Mouse (Mus musculus) hindbrain, embryonic 14.5 days (tissue): ENCODE data around the gene Kctd19. TPM values are rescaled to one million over a fixed set of nuclear protein-coding genes. Genes with fewer than 3 reads are reported as not detected.

Experiments
- ATAC-seq: fragments of 200-750 bp; cut with Nextera tagmentation; 2 replicates; pipeline ENCODE4 v1.8.0; 2017; ENCODE audit warnings: moderate number of reproducible peaks, mild to moderate bottlenecking, moderate TSS enrichment, moderate library complexity; ENCODE audit not compliant: low FRiP score
- DNase-seq: peaks from one replicate; pipeline ENCODE4 v3.0.0-alpha.2; 2015; ENCODE audit warnings: low spot score
- H3K27ac ChIP-seq: fragments of 300-500 bp; sonication (generic); 2 replicates; pipeline ENCODE4 v1.5.1; 2014; ENCODE audit warnings: mild to moderate bottlenecking, moderate library complexity
- H3K27me3 ChIP-seq: fragments of 300-500 bp; sonication (generic); 2 replicates; pipeline ENCODE4 v1.6.1; 2014; ENCODE audit warnings: mild to moderate bottlenecking, low read length, mixed read lengths; ENCODE audit not compliant: control insufficient read depth, insufficient read depth
- H3K36me3 ChIP-seq: fragments of 300-500 bp; sonication (generic); replicated peaks from 2 replicates; pipeline ENCODE4 v1.6.1; 2014; ENCODE audit not compliant: control insufficient read depth, insufficient read depth
- H3K4me1 ChIP-seq: fragments of 300-500 bp; sonication (generic); replicated peaks from 2 replicates; pipeline ENCODE4 v1.6.1; 2014; ENCODE audit warnings: antibody characterized with exemption, low read length, mixed read lengths; ENCODE audit not compliant: control insufficient read depth, insufficient read depth
- H3K4me2 ChIP-seq: fragments of 300-500 bp; sonication (generic); replicated peaks from 2 replicates; pipeline ENCODE4 v1.6.1; 2014; ENCODE audit warnings: mild to moderate bottlenecking, moderate library complexity
- H3K4me3 ChIP-seq: fragments of 300-500 bp; sonication (generic); replicated peaks from 2 replicates; pipeline ENCODE4 v1.5.1; 2014; ENCODE audit warnings: mild to moderate bottlenecking, low read length
- H3K9ac ChIP-seq: fragments of 300-500 bp; sonication (generic); 2 replicates; pipeline ENCODE4 v1.6.1; 2014
- H3K9me3 ChIP-seq: fragments of 300-500 bp; sonication (generic); 2 replicates; pipeline ENCODE4 v1.6.1; 2016; ENCODE audit warnings: low read length; ENCODE audit not compliant: control insufficient read depth
- WGBS: fragments of 180-500 bp; shearing (Covaris S2); extraction: QIAGEN DNeasy Blood & Tissue Kit; methylation state at CpG from one replicate; pipeline ENCODE4 v1.1.7; 2014; 5-methylcytosine and 5-hydroxymethylcytosine counted together
- polyA plus RNA-seq: library from polyadenylated mRNA; unstranded; fragments of >200 nt; fragmentation: Nextera tagmentation; extraction: Ambion mirVana; gene quantifications from 2 replicates; pipeline ENCODE4 v1.2.1, GENCODE M21; 2014

Gene Kctd19
- polyA plus RNA-seq, 1 experiment from 2014 or later, result not detected

GRCm38 (mm10) chr8:105433021-105433420, 19.7 kb upstream of the Kctd19 start:
- H3K4me3 ChIP-seq, result no peak overlapping the region
- ATAC-seq, result no peak
- no peaks in the 10 kb centered on the region for H3K36me3 ChIP-seq
- no peaks in the 10 kb centered on the region for H3K9me3 ChIP-seq
- H3K4me1 ChIP-seq, result peaks cover 20% of the 10 kb centered on the region
- H3K4me2 ChIP-seq, result no peak overlapping the region
- 32% methylated on average over 6 of the region's 6 CpGs for WGBS
- H3K9ac ChIP-seq, result no peak overlapping the region
- no peak for DNase-seq
- H3K27me3 ChIP-seq, result no peaks in the 10 kb centered on the region
- no peak overlapping the region for H3K27ac ChIP-seq

GRCm38 (mm10) chr8:105431743-105432515, 18.6 kb upstream of the Kctd19 start:
- Histone ChIP-seq H3K27me3 (no peaks in the 10 kb centered on the region), H3K27ac (no peak overlapping the region), H3K9me3 (no peaks in the 10 kb centered on the region), H3K9ac (no peak overlapping the region), H3K4me2 (no peak overlapping the region), H3K4me3 (no peak overlapping the region), H3K36me3 (no peaks in the 10 kb centered on the region), H3K4me1 (peaks cover 20% of the 10 kb centered on the region)
- ATAC-seq (0 out of 2 replicates have a peak, but pooled peaks have one; percentile 11), DNase-seq (no peak)
- WGBS, result 38% methylated on average over 7 of the region's 7 CpGs

GRCm38 (mm10) chr8:105426878-105427277, 13.6 kb upstream of the Kctd19 start:
- no peak for ATAC-seq
- 79% methylated on average over 6 of the region's 6 CpGs for WGBS
- H3K9me3 ChIP-seq, result no peaks in the 10 kb centered on the region
- no peaks in the 10 kb centered on the region for H3K27me3 ChIP-seq
- no peak overlapping the region for H3K9ac ChIP-seq
- no peak overlapping the region for H3K27ac ChIP-seq
- no peak overlapping the region for H3K4me3 ChIP-seq
- peaks cover 5% of the 10 kb centered on the region for H3K4me1 ChIP-seq
- H3K36me3 ChIP-seq, result no peaks in the 10 kb centered on the region
- no peak for DNase-seq
- no peak overlapping the region for H3K4me2 ChIP-seq

- Histone ChIP-seq H3K9me3 (no peaks in the 10 kb centered on the region), H3K27me3 (no peaks in the 10 kb centered on the region), H3K4me1 (no peaks in the 10 kb centered on the region), H3K4me2 (no peak overlapping the region), H3K4me3 (no peak overlapping the region), H3K27ac (no peak overlapping the region), H3K36me3 (no peaks in the 10 kb centered on the region), H3K9ac (no peak overlapping the region)
- DNase-seq, result no peak
- no peak for ATAC-seq
- 88% methylated on average over 1 of the region's 1 CpGs for WGBS
Observed at GRCm38 (mm10) chr8:105422006-105422405, 8.7 kb upstream of the Kctd19 start.

- Histone ChIP-seq H3K9ac (no peak overlapping the region), H3K4me3 (no peak overlapping the region), H3K4me1 (no peaks in the 10 kb centered on the region), H3K4me2 (no peak overlapping the region), H3K27ac (no peak overlapping the region), H3K9me3 (no peaks in the 10 kb centered on the region), H3K27me3 (no peaks in the 10 kb centered on the region), H3K36me3 (no peaks in the 10 kb centered on the region)
- 91% methylated on average over 4 of the region's 4 CpGs for WGBS
- DNase-seq (no peak), ATAC-seq (no peak)
Observed at GRCm38 (mm10) chr8:105419800-105420199, 6.5 kb upstream of the Kctd19 start.

- 74% methylated on average over 2 of the region's 2 CpGs for WGBS
- Histone ChIP-seq H3K27me3 (peaks cover 8% of the 10 kb centered on the region; the same call in 1 of the 2 replicates), H3K27ac (no peak overlapping the region), H3K36me3 (no peaks in the 10 kb centered on the region), H3K9ac (no peak overlapping the region), H3K9me3 (no peaks in the 10 kb centered on the region), H3K4me3 (no peak overlapping the region), H3K4me1 (no peaks in the 10 kb centered on the region), H3K4me2 (no peak overlapping the region)
- no peak for ATAC-seq
- no peak for DNase-seq
Observed at GRCm38 (mm10) chr8:105418992-105419391, 5.7 kb upstream of the Kctd19 start.

- Histone ChIP-seq H3K9ac (no peak overlapping the region), H3K9me3 (no peaks in the 10 kb centered on the region), H3K4me2 (no peak overlapping the region), H3K4me3 (no peak overlapping the region), H3K36me3 (no peaks in the 10 kb centered on the region), H3K27ac (no peak overlapping the region), H3K27me3 (peaks cover 17% of the 10 kb centered on the region), H3K4me1 (peaks cover 7% of the 10 kb centered on the region; the same call in 1 of the 2 replicates)
- ATAC-seq (no peak), DNase-seq (no peak)
- 95% methylated on average over 6 of the region's 6 CpGs for WGBS
Observed at GRCm38 (mm10) chr8:105409947-105410346, 3.4 kb downstream of the Kctd19 start.

- H3K4me2 ChIP-seq, result no peak overlapping the region
- 71% methylated on average over 7 of the region's 7 CpGs for WGBS
- DNase-seq, result no peak
Observed at GRCm38 (mm10) chr8:105408331-105408730, 5.0 kb downstream of the Kctd19 start.

GRCm38 (mm10) chr8:105406416-105406815, 6.9 kb downstream of the Kctd19 start:
- H3K4me3 ChIP-seq, result no peak overlapping the region
- no peak for DNase-seq
- no peaks in the 10 kb centered on the region for H3K9me3 ChIP-seq
- H3K4me2 ChIP-seq, result no peak overlapping the region
- no peaks in the 10 kb centered on the region for H3K36me3 ChIP-seq
- H3K27ac ChIP-seq, result no peak overlapping the region
- H3K4me1 ChIP-seq, result no peaks in the 10 kb centered on the region
- H3K27me3 ChIP-seq, result no peaks in the 10 kb centered on the region
- 77% methylated on average over 10 of the region's 10 CpGs for WGBS
- no peak for ATAC-seq
- H3K9ac ChIP-seq, result no peak overlapping the region

More at GRCm38 (mm10) chr8:105408331-105408730, 5.0 kb downstream of the Kctd19 start:
- Histone ChIP-seq H3K27ac (no peak overlapping the region), H3K9ac (no peak overlapping the region), H3K9me3 (no peaks in the 10 kb centered on the region), H3K36me3 (no peaks in the 10 kb centered on the region), H3K4me1 (peaks cover 2% of the 10 kb centered on the region; the same call in 1 of the 2 replicates), H3K27me3 (0 out of 2 replicates have a peak, but pooled peaks cover 3% of the 10 kb centered on the region), H3K4me3 (no peak overlapping the region)
- no peak for ATAC-seq
